Mouse (Mus musculus): ENCODE results near the gene Dhrs7b. TPM values are rescaled to one million over a fixed set of nuclear protein-coding genes. Genes with fewer than 3 reads are reported as not detected.
"Not testable (repeated sequence)": the region's sequence is repeated elsewhere in the genome, so short reads cannot be mapped to it uniquely, and the experiment has no call there.

The Dhrs7b gene
- polyA plus RNA-seq (2012; rRNA removed) = 15.5 and 16.2 TPM in 2 replicates

DNA sequence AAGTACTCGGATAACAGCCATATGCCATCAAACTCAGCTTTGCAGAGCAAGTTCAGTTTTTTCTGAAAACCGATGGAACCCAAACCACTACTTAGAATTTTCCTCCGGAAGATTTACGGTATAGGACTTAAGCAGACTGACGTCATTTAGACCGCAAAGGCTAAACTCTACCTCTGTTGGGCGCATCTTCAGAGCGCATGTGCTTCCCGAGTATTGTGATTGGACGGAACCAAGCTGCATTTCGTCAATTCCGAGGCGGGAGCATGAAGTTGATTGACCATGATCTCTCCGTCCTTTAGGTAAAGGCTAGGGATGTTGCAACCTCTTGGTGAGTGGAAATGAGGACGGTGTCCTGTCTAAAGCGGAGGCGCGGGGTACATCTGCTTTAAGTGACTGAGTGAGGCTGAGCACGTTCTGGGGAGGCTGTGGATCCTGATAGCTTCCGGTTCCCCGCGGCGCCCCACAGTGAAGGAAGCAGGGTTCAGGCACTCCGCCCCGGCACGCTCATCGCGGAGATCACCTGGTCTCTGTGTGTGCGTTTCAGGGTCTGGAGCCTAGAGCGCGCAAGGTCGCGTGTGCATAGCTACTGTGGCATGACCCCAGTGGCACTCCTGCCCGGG, at the start of gene Dhrs7b:
Gene Dhrs7b, plus strand, starts transcription at position 199 of the 620 bp plus-strand sequence.
- TF ChIP-seq CTCF (IDR thresholded peaks at IDR 0.05; ENCODE audit: borderline replicate concordance, extremely low read depth, insufficient read depth, insufficient read length) = no peak
- TF ChIP-seq POLR2A (IDR thresholded peaks at IDR 0.05; ENCODE audit: borderline replicate concordance, extremely low read depth, insufficient read depth, insufficient read length, poor library complexity, severe bottlenecking) = no peak
- peak; percentile 99 for DNase-seq (ENCODE audit: low read depth)

DNA sequence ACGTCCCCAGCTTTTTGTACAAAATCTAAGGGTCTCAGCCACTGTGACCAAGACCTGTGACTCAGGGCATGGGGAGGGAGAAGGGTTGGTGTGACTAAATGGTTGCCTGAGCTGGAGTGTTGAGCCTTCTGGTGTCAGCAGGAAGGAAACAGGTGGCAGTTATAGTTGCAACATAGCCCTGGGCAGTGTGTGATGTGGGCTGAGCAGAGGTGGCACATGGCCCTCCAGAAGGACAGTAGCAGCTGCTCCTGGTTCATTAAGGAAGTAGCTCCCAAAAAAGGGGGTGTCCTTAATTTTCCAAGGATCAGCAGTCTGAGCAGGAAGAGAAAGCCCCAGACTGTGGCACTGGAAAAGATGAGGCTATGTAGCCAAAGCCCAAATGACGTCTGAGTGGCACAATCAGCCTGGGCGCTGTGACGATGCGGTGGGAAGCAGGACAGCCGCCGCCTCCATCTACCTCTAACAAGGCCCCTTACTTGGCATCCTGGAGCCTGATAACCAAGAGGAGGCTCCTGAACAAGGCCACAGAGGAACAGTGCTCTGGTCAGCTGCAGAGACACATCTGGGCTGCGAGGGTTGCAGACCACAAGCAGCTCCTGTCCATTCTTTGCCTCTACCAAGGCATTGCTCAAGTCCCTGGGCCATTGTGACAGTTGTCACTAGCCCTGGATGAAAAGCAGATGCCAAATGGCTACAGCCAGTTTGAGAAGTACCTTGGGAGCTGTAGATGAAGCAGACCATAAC, 46.1 kb upstream of the Dhrs7b start:
- DNase-seq (ENCODE audit: low read depth) = no peak
- no peak for TF ChIP-seq CTCF (IDR thresholded peaks at IDR 0.05; ENCODE audit: borderline replicate concordance, extremely low read depth, insufficient read depth, insufficient read length)
- TF ChIP-seq POLR2A (IDR thresholded peaks at IDR 0.05; ENCODE audit: borderline replicate concordance, extremely low read depth, insufficient read depth, insufficient read length, poor library complexity, severe bottlenecking) = no peak

DNA sequence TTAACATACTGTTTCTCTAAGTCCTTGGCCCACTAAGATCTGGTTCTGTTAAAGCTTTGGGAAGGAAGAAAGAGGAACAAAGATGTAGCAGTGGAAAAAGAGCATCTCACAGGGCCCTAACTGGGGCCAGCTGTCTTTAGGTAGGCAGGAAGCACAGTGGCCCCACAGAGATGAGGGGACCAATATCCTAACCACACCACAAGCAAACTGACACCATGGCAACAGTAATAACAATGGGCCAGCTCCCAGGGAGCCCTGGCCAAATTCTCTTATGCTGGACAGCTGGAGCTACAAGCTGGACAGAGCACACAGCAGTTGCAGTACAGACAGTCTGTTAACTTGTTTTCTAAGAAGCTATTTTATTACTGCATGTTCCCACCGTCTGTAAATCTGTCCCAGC, 42.8 kb upstream of the Dhrs7b start:
- TF ChIP-seq POLR2A (IDR thresholded peaks at IDR 0.05; ENCODE audit: borderline replicate concordance, extremely low read depth, insufficient read depth, insufficient read length, poor library complexity, severe bottlenecking) = no peak
- no peak for TF ChIP-seq CTCF (IDR thresholded peaks at IDR 0.05; ENCODE audit: borderline replicate concordance, extremely low read depth, insufficient read depth, insufficient read length)
- peak; percentile 24 for DNase-seq (ENCODE audit: low read depth)

DNA sequence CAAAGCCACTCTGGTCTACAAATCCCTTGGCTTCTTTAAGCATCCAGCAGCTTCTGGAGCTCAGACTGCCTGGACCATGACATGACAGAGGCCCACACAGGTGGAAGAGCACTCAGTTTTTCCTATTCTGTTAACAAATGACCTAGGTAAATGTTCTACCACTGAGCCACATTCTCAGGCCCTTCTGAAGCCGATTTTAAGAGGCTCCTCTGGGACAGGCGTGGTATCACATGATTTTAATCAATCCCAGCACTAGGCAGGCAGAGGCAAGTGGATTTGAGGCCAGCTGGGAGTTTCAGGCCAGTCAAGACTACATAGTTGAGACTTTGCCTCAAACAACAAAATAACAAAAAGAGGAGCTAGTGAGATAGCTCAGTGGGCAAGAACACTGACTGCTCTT, 40.0 kb upstream of the Dhrs7b start:
- TF ChIP-seq CTCF (IDR thresholded peaks at IDR 0.05; ENCODE audit: borderline replicate concordance, extremely low read depth, insufficient read depth, insufficient read length) = no peak
- no peak for TF ChIP-seq POLR2A (IDR thresholded peaks at IDR 0.05; ENCODE audit: borderline replicate concordance, extremely low read depth, insufficient read depth, insufficient read length, poor library complexity, severe bottlenecking)
- no peak for DNase-seq (ENCODE audit: low read depth)

DNA sequence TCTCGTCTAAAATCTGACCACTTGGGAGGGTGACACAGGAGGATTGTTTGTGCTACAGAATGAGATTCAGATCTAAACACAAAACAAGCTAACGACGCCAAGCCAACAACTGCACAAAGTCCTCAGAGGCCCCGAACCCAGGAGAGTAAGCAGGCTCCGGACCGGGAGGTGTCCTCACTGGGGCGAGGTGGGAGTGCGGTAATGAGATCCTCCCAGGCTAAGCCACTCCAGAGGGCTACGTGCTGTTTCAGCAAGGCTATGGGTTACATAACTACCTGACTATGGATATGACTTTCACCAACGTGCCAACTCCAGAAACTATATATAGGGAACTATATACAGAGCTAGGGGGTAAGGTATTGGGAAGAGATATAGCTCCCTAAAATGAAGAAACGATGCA, 34.1 kb upstream of the Dhrs7b start:
- no peak for DNase-seq (ENCODE audit: low read depth)
- TF ChIP-seq POLR2A (IDR thresholded peaks at IDR 0.05; ENCODE audit: borderline replicate concordance, extremely low read depth, insufficient read depth, insufficient read length, poor library complexity, severe bottlenecking) (no peak), CTCF (IDR thresholded peaks at IDR 0.05; ENCODE audit: borderline replicate concordance, extremely low read depth, insufficient read depth, insufficient read length) (no peak)

DNA sequence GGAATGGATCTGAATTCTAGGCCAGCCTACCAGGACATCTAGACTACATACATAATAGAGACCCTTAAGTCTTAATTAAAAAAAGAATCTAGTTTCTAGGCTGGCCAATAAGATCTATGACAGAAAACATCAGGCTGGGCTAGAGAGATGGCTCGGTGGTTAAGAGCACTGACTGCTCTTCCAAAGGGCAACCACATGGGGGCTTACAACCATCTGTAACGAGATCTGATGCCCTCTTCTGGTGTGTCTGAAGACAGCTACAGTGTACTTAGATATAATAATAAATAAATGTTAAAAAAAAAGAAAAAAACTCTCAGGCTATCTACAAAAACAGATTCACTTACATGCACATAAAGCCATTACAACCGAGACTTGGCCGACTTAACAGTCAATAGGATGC, 30.5 kb upstream of the Dhrs7b start:
- TF ChIP-seq POLR2A (IDR thresholded peaks at IDR 0.05; ENCODE audit: borderline replicate concordance, extremely low read depth, insufficient read depth, insufficient read length, poor library complexity, severe bottlenecking) = no peak
- TF ChIP-seq CTCF (IDR thresholded peaks at IDR 0.05; ENCODE audit: borderline replicate concordance, extremely low read depth, insufficient read depth, insufficient read length) = no peak
- DNase-seq (ENCODE audit: low read depth) = no peak

DNA sequence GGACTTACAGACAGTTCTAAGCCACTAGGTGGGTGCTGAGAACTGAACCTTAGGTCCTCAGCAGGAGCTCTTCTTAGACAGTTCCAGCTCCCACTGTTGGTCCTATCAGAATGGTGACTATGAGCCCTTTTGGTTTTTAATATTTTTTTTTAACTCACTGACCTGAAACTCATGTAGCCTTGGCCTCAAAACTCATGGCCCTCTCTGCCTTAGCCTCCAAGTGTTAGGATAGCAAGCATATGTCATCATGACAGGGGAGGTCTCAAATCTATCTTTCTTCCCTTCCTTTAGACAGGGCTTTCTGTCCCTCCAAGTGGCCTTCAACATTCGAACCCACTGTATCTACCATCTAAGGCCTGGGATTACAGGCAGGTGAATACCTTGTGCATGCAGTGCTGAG, 29.5 kb upstream of the Dhrs7b start:
- TF ChIP-seq POLR2A (IDR thresholded peaks at IDR 0.05; ENCODE audit: borderline replicate concordance, extremely low read depth, insufficient read depth, insufficient read length, poor library complexity, severe bottlenecking) = no peak
- DNase-seq (ENCODE audit: low read depth) = no peak

DNA sequence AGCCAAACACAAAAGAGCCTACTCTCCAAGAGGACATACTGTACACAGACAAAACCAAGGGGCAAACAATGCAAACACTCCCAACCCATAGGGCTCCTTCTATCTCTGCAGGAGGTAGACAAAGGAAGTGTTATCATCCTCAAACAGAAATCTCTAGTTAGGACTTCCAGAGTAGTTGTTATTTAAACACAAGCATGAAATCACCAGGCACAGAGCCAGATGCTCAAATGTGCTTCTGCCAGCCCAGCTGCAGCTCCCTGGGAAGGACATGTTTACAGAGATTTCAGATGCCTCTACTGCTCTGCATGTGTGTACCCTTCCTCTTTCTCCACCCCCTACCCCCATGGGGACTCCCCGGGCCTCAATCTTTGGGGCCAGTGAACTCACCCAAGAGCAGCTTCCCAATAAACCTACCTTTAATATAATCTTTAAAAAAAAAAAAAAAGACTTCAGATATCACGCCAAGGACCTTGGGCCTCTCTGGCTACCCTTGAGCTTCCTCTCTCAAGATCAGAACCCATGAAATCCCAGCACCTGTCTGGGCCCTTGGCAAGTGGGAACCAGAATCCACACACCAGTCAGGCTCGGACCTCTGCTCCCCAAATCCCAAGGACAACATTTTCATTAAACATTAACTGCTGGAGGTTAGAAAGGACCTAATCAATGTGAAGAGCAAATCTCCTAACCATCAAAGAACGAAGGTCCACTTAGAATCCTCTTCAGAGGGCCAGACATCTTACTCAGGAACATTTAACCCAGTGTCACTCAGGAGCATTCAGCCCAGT, 22.0 kb upstream of the Dhrs7b start:
- no peak for TF ChIP-seq CTCF (IDR thresholded peaks at IDR 0.05; ENCODE audit: borderline replicate concordance, extremely low read depth, insufficient read depth, insufficient read length)
- no peak for TF ChIP-seq POLR2A (IDR thresholded peaks at IDR 0.05; ENCODE audit: borderline replicate concordance, extremely low read depth, insufficient read depth, insufficient read length, poor library complexity, severe bottlenecking)
- DNase-seq (ENCODE audit: low read depth) = peak; percentile 63

DNA sequence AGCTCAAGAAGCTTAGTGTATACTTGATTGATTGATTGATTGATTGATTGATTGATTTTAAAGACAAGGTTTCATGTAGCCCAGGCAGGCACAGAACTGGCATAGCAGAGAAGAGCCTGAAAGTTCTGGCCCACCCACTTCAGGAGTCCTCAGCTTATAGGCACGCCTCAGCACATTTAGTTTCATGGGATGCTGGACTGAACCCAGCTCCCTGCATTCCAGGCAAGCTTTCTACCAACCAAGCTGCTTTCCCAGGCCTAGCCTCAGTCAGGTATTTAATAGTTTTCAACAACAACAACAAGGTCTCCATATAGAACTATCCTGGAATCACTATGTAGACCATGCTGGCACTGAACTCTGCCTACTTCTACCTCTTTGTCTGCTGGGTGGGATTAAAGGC, 20.9 kb upstream of the Dhrs7b start:
- DNase-seq (ENCODE audit: low read depth) = no peak
- no peak for TF ChIP-seq POLR2A (IDR thresholded peaks at IDR 0.05; ENCODE audit: borderline replicate concordance, extremely low read depth, insufficient read depth, insufficient read length, poor library complexity, severe bottlenecking)
- no peak for TF ChIP-seq CTCF (IDR thresholded peaks at IDR 0.05; ENCODE audit: borderline replicate concordance, extremely low read depth, insufficient read depth, insufficient read length)

DNA sequence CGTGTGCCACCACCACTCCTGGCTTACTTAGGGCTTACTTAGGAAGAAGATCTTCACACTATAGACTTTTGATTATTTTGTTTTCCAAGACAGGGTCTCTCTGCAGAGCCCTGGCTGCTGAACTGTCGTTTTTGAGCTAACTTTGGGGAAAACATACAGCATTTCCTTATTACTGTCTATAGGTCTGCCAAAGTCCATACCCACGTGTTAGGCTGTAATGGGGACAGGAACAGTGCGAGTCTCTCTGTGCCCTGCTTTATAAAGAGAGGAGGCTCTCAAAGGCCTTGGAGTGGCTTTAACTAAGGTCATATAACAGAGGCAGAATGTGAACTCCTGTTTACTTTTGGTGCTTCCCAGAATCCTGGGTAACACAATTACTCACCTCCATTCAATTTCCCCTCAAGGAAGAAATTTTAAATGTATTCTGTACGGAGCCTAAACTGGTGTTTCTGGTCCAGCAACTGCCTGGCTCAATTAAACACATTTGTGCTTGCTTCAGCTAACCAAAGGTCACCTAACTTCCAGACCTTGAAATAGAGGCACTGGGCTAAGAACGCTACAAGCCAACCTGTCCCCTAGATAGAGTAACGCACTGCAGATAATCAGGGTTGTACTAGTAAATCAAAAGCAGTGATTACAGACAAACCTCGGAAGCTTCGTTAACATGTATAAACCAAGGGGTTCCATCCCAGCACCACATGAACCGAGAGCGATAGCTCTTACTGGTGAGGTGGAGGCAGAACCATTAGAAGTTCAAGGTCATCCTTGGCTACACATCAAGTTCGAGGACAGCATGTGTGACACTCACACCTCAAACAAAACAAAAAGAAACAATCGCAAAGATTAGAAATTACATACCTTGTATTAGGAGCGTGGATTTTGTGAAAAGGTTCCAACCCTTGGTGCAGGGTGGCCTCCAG, 20.1 kb upstream of the Dhrs7b start:
- TF ChIP-seq POLR2A (IDR thresholded peaks at IDR 0.05; ENCODE audit: borderline replicate concordance, extremely low read depth, insufficient read depth, insufficient read length, poor library complexity, severe bottlenecking) (no peak), CTCF (IDR thresholded peaks at IDR 0.05; ENCODE audit: borderline replicate concordance, extremely low read depth, insufficient read depth, insufficient read length) (no peak)
- no peak for DNase-seq (ENCODE audit: low read depth)

DNA sequence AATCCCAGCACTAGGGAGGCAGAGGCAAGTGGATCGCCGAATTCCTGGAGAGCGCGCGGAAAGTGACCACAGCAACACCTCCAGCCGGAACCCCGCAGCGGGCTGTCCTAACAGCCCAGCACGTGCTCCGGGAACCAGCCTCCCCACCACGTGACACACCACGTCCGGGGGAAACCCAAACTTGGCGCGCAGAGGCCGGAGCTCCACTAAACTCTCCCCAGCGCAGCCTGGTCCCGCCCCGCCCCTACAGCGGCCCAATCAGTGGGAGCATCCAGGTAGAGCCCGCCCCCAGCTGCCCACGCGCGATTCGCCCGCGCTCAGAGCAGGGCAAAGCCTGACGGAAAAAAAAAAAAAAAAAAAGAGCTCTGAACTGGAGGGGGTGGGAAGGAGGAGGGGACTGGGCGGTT, 19.4 kb upstream of the Dhrs7b start:
- no peak for TF ChIP-seq CTCF (IDR thresholded peaks at IDR 0.05; ENCODE audit: borderline replicate concordance, extremely low read depth, insufficient read depth, insufficient read length)
- no peak for TF ChIP-seq POLR2A (IDR thresholded peaks at IDR 0.05; ENCODE audit: borderline replicate concordance, extremely low read depth, insufficient read depth, insufficient read length, poor library complexity, severe bottlenecking)

DNA sequence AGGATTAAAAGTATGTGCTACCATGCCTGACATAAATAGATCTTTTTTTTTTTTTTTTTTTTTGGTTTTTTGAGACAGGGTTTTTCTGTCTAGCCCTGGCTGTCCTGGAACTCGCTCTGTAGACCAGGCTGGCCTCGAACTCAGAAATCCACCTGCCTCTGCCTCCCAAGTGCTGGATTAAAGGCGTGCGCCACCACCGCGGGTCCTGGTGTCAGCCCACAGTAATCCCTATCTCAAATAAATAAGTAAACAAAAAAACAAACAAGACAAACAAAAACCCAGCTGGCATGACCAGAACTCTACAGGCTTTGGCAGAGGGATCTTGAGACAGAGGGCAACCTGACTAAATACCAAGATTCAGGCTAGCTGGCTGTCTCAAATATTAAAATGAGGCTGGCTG, 18.8 kb upstream of the Dhrs7b start, which contains the start of gene Shmt1:
Gene Shmt1, minus strand, starts transcription at position 101 of the 400 bp plus-strand sequence.
- not testable (repeated sequence) for DNase-seq (ENCODE audit: low read depth)

More for the DNA sequence above, 19.4 kb upstream of the Dhrs7b start:
- peak; percentile 96 for DNase-seq (ENCODE audit: low read depth)

Measured in brain, embryonic 14.5 days (tissue).